Mouse (Mus musculus) Patski (cell line): ENCODE measurements around the gene Bub3. TPM values are rescaled to one million over a fixed set of nuclear protein-coding genes. Genes with fewer than 3 reads are reported as not detected.

Experiments
- ATAC-seq: fragments of 100-300 bp; one replicate; pipeline ENCODE4 v1.8.0; 2021
- CTCF ChIA-PET: fragments of 350-600 bp; sonication (Branson Sonifier 250); formaldehyde crosslinking; loops from one replicate; lab custom pipeline; 2022; ENCODE audit warnings: inconsistent platforms; lab: Charles Lee
- POLR2A ChIA-PET: fragments of 350-600 bp; sonication (Branson Sonifier 250); formaldehyde crosslinking; loops from one replicate; lab custom pipeline; 2022; ENCODE audit warnings: antibody characterized with exemption, inconsistent platforms; lab: Charles Lee
- DNase-seq: peaks from one replicate; pipeline ENCODE4 v3.0.0-alpha.2; 2011; ENCODE audit warnings: low read depth, low spot score
- H3K27me3 ChIP-seq: fragments of 371-371 bp; one replicate; pipeline ENCODE4 v1.5.1; 2021
- CTCF ChIP-seq: fragments of 100-300 bp; IDR thresholded peaks from one replicate; pipeline ENCODE4 v1.5.1; 2021
- in situ Hi-C: fragments of 300-500 bp; cut with MboI; formaldehyde crosslinking; loops from 3 replicates; pipeline ENCODE4 v1.11.1; 2018; ENCODE audit warnings: low pct_unique_long_range_greater_than_20kb, mixed read lengths
- polyA plus RNA-seq: library from polyadenylated mRNA; unstranded; gene quantifications from one replicate; pipeline ENCODE4 v1.2.3, GENCODE M21; 2021

Bub3 gene
- polyA plus RNA-seq, 1 experiment from 2014 or later: 137 TPM

DNA sequence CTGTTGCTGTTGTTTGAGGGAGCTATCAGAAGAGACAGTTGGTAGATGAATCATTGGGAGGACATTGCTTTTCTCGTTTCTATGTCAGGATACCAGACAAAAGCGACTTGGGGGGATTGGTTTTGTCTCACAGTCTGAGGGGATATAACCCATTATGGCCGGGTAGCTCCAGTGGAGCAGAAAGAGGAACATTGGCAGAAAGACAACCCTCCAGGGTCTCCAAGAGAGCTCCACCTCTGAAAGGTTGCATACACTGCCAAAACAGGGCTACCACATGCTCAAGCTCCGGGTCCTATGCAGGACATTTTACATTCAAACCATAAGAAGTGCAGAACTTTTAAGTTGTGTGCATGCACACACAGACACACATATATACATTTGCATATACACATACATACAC lies 45.5 kb downstream of the Bub3 start:
- no peaks in the 10 kb centered on the region for H3K27me3 ChIP-seq
- ChIA-PET POLR2A (no interaction called here), CTCF (no interaction called here)
- DNase-seq (no peak), ATAC-seq (no peak)
- in situ Hi-C loops: no loop called here
- TF ChIP-seq CTCF: no peak

DNA sequence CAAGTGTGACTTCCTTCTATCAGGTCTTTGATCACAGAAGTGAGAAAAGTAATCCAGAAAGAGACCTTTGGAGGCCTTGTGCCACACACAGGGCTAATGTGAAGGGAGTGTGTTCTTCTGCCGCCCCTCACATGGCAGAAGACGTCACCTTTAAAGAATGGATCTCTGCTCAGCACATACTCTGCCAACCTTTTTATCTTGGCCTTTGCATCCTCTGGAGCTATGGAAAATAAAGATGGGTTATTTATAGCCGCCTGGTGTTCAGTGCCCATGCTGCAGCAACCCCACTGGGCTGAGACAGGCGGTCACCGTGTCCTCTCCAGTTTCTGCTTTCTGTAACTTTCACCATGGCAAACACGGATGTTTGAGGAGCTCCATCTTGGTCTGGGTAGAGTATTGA lies 48.0 kb downstream of the Bub3 start:
- ChIA-PET POLR2A (no interaction called here), CTCF (no interaction called here)
- in situ Hi-C loops: no loop called here
- ATAC-seq (no peak), DNase-seq (no peak)
- TF ChIP-seq CTCF: no peak
- no peaks in the 10 kb centered on the region for H3K27me3 ChIP-seq

DNA sequence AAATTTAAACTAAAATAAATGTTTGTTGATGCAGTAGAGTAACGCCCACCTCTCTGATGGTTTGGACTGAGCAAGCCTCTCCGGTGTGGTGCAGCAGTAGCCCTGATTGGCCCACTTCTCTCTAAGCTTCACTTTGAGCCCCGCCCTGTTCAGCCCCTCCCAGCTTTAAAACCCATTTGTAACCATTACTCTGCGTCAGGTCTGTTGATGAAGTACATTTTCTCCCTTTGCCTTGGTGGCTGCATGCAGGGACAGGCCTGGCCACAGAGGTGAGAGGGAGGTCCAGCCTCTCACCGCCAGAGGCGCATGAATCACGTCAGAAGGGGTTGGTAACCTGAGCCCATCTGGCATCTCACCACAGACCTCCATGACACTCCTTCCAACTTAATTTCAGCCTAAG lies 49.7 kb downstream of the Bub3 start:
- H3K27me3 ChIP-seq: no peaks in the 10 kb centered on the region
- in situ Hi-C loops: no loop called here
- ATAC-seq (no peak), DNase-seq (no peak)
- ChIA-PET POLR2A (no interaction called here), CTCF (no interaction called here)
- TF ChIP-seq CTCF: no peak

Other genes with a start within 250 kb of the Bub3 start
- gene Cuzd1, start 237.9 kb upstream of the Bub3 start, polyA plus RNA-seq: not detected
- 0.37 TPM for gene Fam24b, start 230.7 kb upstream of the Bub3 start, polyA plus RNA-seq
- gene Fam24a, start 226.4 kb upstream of the Bub3 start, polyA plus RNA-seq: not detected
- 13.7 TPM for gene 2310057M21Rik, start 197.5 kb upstream of the Bub3 start, polyA plus RNA-seq
- 53.4 TPM for gene Pstk, start 189.1 kb upstream of the Bub3 start, polyA plus RNA-seq
- gene Ikzf5, start 149.7 kb upstream of the Bub3 start, polyA plus RNA-seq: 13.5 TPM
- gene Acadsb, start 149.6 kb upstream of the Bub3 start, polyA plus RNA-seq: 119 TPM
- 0.06 TPM for gene Hmx3, start 17.4 kb upstream of the Bub3 start, polyA plus RNA-seq
- 0.53 TPM for gene Hmx2, start 11.4 kb upstream of the Bub3 start, polyA plus RNA-seq